Mouse (Mus musculus): ENCODE measurements around the gene Zfp62. TPM values are rescaled to one million over a fixed set of nuclear protein-coding genes. Genes with fewer than 3 reads are reported as not detected.
"Not testable (repeated sequence)": the region's sequence is repeated elsewhere in the genome, so short reads cannot be mapped to it uniquely, and the experiment has no call there.

Gene Zfp62
- polyA plus RNA-seq (2016; fragmentation: Nextera tagmentation; extraction: Ambion mirVana): 42.3 and 51.5 TPM in 2 replicates

DNA sequence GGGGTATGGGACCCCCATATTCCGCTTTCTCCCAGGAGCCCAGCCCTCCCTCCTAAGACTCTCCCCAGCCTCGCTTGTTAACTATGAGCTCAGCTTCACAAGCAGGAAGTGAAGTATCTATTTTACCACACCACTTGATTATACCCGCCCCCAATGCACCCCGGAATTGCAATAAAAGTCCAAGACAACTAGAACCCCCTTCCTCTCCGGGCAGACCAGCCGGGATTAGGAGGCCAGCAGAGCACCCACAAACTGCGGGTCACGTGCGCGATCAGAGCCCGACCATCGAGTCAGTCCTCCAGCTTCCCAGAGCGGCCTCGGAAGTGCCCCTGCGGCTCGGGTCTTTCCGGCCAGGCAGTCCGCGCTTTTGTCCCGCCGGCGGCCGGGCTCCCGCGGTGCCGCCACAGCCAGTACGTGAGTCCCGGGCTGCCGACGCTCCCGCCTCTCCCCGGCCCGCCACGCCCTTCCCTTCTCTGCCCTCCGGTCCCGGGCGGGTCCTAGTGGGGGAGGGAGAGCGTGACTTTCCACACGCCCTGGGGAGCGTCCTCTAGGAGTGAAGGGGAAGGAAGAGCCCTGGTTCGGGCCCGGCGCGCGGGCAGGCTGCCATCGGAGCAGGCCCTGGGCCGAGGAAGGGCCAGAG lies at the start of gene Zfp62:
Gene Zfp62 (plus strand): TSS at position 164 of the 640 bp plus-strand sequence.
- H3K4me3 ChIP-seq: peak within 1 kb of the TSS; percentile 90
- H3K4me1 ChIP-seq: peaks cover 20% of the 10 kb centered on the region
- under 1% methylated on average over 47 of the region's 47 CpGs for WGBS
- no peaks in the 10 kb centered on the region for H3K9me3 ChIP-seq (replicated peaks)
- H3K36me3 ChIP-seq: peaks cover 19% of the 10 kb centered on the region
- no peaks in the 10 kb centered on the region for H3K27me3 ChIP-seq (ENCODE audit: low read depth, poor library complexity, severe bottlenecking)
- H3K27ac ChIP-seq (replicated peaks): peak within 1 kb of the TSS; percentile 100
- peak; percentile 95 for DNase-seq (ENCODE audit: low spot score)

DNA sequence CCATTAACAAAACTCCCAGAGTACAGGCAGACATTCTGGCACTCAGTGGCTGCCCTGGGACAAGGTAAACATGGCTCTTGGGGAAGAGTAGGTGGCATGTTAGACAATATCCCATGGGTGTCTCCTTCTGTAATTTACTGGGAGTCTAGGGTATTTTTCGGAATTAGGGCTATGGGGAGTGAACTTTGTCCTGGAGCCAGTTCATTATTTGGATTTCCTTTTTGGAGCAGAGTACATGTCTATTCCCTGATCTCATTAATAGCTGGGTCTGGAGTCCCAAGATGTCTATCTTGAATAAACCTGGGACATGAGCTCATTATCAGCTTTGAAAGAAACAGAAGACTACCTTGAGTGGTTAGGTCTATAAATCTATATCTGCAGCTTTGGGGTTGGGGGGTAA lies 49.0 kb upstream of the Zfp62 start, which contains the start of gene Olfr1394:
Gene Olfr1394 (plus strand): TSS at position 301 of the 400 bp plus-strand sequence.
- Histone ChIP-seq H3K36me3 (no peaks in the 10 kb centered on the region), H3K4me3 (no peak within 1 kb of the TSS), H3K4me1 (no peaks in the 10 kb centered on the region), H3K9me3 (replicated peaks) (no peaks in the 10 kb centered on the region), H3K27me3 (ENCODE audit: low read depth, poor library complexity, severe bottlenecking) (no peaks in the 10 kb centered on the region), H3K27ac (replicated peaks) (no peak within 1 kb of the TSS)
- WGBS: 94% methylated on average over 1 of the region's 1 CpGs
- DNase-seq (ENCODE audit: low spot score): no peak

DNA sequence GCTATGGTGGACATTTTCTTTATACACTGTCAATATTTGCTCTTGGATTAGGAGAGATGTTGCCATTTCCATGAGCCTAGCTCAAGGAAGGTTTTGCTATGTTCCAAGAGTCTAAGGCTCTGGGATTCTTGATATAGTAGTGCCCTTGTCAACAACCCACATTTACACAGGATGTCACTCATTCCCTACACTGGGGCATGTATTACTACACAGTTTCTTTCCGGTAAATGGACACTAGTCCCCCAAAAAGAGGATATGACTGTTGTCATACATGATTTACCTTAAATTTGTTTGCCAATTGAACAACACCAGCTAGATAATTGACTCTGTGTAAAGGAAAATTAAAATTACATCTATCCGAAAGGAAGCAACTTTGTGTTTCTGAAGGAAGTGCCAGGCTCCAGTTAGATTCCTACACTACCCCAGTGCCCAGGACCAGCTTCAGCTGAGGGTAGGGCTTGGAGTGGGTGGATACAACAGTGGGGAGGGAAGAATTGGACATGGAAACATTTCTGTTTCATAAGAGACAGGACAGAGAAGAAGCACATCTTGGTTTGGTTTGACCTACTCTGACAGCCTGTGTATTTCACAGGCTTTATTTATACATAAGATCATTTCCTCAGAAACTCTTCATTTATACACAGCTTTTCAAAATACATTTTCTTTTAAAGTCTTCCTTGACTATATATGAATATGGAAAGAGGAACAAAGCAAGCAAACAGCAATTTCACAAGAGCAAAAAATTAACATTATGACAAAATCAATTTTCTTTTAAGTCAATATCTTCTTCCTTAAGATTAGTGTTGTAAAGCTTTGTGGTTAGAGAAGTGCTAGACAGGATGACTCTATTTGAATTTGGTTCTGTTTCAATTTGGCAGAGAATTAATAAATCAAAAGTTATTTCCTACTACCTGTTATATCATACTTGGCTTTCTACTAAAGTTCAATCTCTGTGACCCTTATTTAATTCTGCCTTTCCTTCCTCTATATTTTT lies 46.0 kb upstream of the Zfp62 start:
- Histone ChIP-seq H3K27ac (replicated peaks) (no peak overlapping the region), H3K4me3 (no peak overlapping the region), H3K4me1 (no peaks in the 10 kb centered on the region), H3K9me3 (replicated peaks) (0 out of 2 replicates have a peak, but pooled peaks cover 5% of the 10 kb centered on the region), H3K27me3 (ENCODE audit: low read depth, poor library complexity, severe bottlenecking) (no peaks in the 10 kb centered on the region), H3K36me3 (no peaks in the 10 kb centered on the region)
- no peak for DNase-seq (ENCODE audit: low spot score)
- WGBS: 91% methylated on average over 2 of the region's 2 CpGs

DNA sequence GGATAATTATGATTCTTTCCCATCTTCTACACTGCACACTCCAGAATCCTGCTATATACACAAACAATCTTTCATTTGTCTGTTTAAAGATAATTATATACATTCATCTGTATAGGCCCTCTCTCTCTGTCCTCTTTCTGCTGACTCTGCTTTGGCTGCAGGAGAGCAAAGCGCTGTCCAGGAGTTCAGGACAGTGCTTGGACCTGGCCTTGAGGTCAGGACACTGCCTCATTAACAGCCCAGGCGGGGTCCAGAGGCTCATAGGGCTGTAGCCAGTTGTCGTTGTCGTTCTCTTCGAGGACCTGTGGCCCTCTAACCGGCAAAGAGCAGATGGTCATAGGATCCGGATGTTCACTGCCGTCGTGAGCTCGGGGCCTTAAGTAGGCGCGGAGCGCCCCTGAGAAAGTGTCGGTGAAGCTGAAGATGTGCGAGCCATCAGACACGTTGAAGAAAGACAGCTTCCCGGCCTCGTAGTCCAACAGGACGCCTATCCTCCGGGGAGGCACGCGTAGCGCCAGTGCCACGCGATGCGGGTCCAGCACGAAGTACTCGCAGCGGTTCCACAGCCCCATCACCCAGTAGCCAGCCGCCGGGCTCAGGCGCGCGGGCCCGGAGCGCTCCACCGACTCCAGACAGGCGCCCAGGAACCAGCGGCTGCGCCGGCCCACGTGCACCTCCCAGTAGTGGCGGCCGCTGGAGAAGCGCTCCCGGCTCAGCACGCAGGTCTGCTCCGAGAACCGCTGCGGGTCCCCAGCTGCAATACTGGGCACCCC lies 34.1 kb upstream of the Zfp62 start:
- no peaks in the 10 kb centered on the region for H3K36me3 ChIP-seq
- peak; percentile 55 for DNase-seq (ENCODE audit: low spot score)
- H3K27me3 ChIP-seq (ENCODE audit: low read depth, poor library complexity, severe bottlenecking): peaks cover 33% of the 10 kb centered on the region
- peak overlapping the region; percentile 46; the same call in 1 of the 2 replicates for H3K27ac ChIP-seq (replicated peaks)
- H3K9me3 ChIP-seq (replicated peaks): peaks cover 7% of the 10 kb centered on the region; the same call in 1 of the 2 replicates
- WGBS: 7% methylated on average over 50 of the region's 50 CpGs
- peaks cover 8% of the 10 kb centered on the region for H3K4me1 ChIP-seq
- H3K4me3 ChIP-seq: peak overlapping the region; percentile 54

DNA sequence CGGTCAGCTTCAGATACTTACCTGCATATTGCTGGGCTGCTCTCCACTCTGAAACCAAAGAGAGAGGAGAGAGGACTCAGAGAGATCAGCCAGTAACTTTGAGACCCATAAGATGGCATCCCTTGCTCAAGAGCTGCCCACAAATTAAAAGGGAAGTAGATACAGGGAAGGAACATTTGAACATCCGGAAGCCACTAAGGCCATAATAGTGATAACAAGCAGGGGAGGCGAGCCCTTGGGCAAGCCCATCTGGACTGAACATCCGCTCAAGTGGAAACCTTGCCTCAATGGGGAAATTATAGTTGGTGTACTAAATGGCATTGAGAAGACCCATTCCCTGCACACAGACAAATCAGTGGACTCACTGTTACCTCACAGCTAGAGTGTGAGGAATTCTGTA lies 32.5 kb upstream of the Zfp62 start:
- H3K36me3 ChIP-seq: no peaks in the 10 kb centered on the region
- WGBS: 95% methylated on average over 4 of the region's 4 CpGs
- no peak overlapping the region for H3K4me3 ChIP-seq
- H3K27ac ChIP-seq (replicated peaks): no peak overlapping the region
- DNase-seq (ENCODE audit: low spot score): no peak
- peaks cover 14% of the 10 kb centered on the region for H3K4me1 ChIP-seq
- H3K27me3 ChIP-seq (ENCODE audit: low read depth, poor library complexity, severe bottlenecking): peaks cover 33% of the 10 kb centered on the region
- peaks cover 7% of the 10 kb centered on the region; the same call in 1 of the 2 replicates for H3K9me3 ChIP-seq (replicated peaks)

DNA sequence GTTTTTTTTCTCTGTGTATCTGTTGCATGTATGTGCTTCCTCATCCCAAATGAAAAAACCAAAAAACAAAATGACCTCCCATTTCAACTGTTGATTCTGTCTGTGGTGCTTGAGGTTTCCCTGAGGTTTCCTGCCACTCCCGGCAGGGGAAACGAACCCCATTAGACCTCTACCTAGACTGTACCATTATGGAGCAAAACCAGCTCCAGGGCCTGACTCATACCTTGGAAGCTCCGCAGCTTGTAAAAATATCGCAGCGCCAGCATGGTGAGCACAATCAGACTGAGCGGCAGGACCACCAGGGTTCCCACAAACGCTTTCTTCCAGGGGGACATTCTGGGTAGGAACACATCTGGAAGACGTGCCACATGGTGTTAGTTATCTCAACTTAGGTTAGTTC lies 27.7 kb upstream of the Zfp62 start:
- peaks cover 5% of the 10 kb centered on the region for H3K27me3 ChIP-seq (ENCODE audit: low read depth, poor library complexity, severe bottlenecking)
- WGBS: 92% methylated on average over 8 of the region's 8 CpGs
- no peaks in the 10 kb centered on the region for H3K9me3 ChIP-seq (replicated peaks)
- H3K27ac ChIP-seq (replicated peaks): no peak overlapping the region
- no peak for DNase-seq (ENCODE audit: low spot score)
- peaks cover 6% of the 10 kb centered on the region; the same call in 1 of the 2 replicates for H3K4me1 ChIP-seq
- H3K36me3 ChIP-seq: no peaks in the 10 kb centered on the region
- no peak overlapping the region for H3K4me3 ChIP-seq

DNA sequence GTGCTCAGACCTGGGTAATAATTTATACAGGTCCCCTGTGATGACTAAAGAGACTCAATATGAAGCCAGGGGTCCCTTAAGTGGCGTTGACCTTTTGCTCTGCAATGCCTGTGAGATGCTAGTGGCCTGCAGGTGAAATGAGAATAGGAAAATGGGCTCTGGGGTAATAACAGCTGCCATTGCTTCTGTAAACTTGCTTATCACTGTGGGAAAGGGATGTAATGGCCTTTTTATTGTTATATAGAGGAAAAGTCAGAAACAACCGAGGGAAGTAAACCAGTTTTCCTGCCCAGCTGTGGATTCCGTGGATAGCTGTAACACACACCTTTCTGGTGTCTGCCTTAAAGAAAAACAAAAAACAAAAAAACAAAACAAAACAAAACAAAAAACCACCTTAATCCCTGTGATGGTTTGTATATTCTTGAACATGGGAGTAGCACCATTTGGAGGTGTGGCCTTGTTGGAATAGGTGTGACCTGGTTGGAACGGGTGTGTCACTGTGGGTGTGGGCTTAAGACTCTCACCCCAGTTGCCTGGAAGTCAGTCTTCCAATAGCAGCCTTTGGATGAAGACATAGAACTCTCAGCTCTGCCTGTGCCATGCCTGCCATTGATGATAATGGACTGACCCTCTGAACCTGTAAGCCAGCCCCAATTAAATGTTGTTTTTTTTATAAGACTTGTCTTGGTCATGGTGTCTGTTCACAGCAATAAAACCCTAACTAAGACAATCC lies 26.9 kb upstream of the Zfp62 start:
- not testable (repeated sequence) for H3K4me3 ChIP-seq; H3K4me1 ChIP-seq; H3K27ac ChIP-seq (replicated peaks); H3K9me3 ChIP-seq (replicated peaks); H3K27me3 ChIP-seq (ENCODE audit: low read depth, poor library complexity, severe bottlenecking); DNase-seq (ENCODE audit: low spot score); H3K36me3 ChIP-seq
- WGBS: 91% methylated on average over 4 of the region's 4 CpGs

DNA sequence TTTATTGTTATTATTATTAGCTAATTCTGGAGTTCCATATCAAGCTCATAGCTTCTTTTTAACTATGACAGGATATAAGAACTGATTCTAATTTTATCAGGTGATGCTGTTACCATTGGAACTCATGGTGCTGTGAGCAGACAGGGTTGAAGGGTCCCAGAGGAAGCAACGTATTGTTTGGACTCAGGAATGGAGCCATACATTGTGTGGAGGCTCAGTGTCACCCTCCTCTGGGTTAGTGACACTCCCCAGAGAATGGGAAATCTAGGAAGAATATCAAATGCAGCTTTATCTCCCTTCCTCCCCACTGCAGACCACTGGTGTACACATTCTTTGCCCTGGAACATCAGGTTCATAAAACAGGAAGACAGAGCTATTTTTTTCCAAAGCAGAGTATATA lies 19.9 kb upstream of the Zfp62 start:
- Histone ChIP-seq H3K4me1 (no peaks in the 10 kb centered on the region), H3K36me3 (no peaks in the 10 kb centered on the region), H3K4me3 (no peak overlapping the region), H3K9me3 (replicated peaks) (no peaks in the 10 kb centered on the region), H3K27me3 (ENCODE audit: low read depth, poor library complexity, severe bottlenecking) (no peaks in the 10 kb centered on the region), H3K27ac (replicated peaks) (no peak overlapping the region)
- DNase-seq (ENCODE audit: low spot score): no peak
- 74% methylated on average over 1 of the region's 1 CpGs for WGBS

DNA sequence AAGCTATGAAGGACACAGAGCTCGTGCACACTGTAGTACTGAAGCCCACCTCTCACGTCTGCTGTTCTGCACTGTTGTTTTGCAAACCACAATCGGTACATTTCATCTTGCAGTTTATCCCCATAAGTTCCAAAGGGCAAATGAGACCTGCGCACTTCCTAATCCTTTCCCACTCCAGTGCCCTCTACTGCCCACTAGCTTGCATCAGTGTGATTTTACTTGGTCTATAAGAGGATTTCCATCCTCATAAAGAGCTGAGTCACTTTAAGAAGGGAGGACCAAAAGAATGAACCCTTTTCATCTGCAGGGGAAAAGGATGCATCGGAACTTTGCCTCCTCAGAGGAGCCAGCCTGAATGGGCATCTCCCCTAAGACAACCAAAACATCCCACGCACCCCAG lies 16.6 kb upstream of the Zfp62 start:
- 83% methylated on average over 6 of the region's 6 CpGs for WGBS
- Histone ChIP-seq H3K4me1 (no peaks in the 10 kb centered on the region), H3K27me3 (ENCODE audit: low read depth, poor library complexity, severe bottlenecking) (no peaks in the 10 kb centered on the region), H3K9me3 (replicated peaks) (no peaks in the 10 kb centered on the region), H3K4me3 (no peak overlapping the region), H3K27ac (replicated peaks) (no peak overlapping the region), H3K36me3 (no peaks in the 10 kb centered on the region)
- no peak for DNase-seq (ENCODE audit: low spot score)

DNA sequence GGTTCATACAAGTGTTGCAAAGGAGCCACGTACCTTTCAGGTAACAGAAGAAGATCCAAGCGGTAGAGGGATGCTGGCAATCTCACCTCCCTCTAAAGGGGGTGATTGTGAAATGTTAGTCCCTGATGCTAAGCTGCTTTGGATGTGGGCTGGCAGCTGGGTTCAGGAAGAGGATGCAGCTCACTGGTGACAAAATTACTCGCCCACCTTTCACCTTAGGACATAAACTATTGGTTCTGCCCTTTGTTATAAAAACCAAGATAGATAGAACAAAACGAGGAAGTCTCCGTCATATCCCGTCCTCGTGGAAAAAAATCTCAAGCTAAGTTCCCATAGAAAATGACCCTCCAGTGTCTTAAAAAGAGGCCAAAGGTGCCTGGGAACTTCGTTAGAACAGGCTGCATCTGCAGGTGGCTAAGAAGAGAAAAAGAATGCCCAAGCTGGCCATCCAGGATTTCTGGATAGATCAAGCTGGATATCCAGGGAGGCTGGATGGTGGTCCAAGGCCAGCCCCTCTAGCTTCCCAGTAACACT lies 16.1 kb upstream of the Zfp62 start, which contains the start of gene Btnl9:
Gene Btnl9 (minus strand): TSS at position 205 of the 534 bp plus-strand sequence.
- no peaks in the 10 kb centered on the region for H3K27me3 ChIP-seq (ENCODE audit: low read depth, poor library complexity, severe bottlenecking)
- H3K4me3 ChIP-seq: no peak within 1 kb of the TSS
- no peaks in the 10 kb centered on the region for H3K4me1 ChIP-seq
- no peaks in the 10 kb centered on the region for H3K9me3 ChIP-seq (replicated peaks)
- DNase-seq (ENCODE audit: low spot score): no peak
- no peaks in the 10 kb centered on the region for H3K36me3 ChIP-seq
- WGBS: 79% methylated on average over 8 of the region's 8 CpGs
- H3K27ac ChIP-seq (replicated peaks): no peak within 1 kb of the TSS

DNA sequence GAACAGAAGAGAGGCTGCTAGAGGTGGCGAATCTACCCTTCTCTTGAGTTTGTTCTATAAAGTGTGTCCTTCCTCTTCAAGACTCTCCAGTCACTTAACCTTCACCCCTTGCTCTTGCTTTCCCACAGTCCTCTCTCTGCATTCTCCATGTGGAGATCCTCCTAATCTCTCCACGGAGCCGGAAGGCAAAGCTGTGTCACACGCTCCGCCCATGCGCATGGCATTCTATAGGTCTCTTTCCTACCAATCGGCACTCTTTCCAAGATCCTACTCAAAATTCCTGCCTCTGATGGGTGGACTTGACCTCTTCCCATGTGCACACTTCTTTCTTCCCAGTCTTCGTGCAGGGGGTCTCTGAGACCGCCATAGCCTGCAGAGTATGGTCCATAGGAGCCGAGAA lies 15.4 kb upstream of the Zfp62 start:
- no peak for DNase-seq (ENCODE audit: low spot score)
- Histone ChIP-seq H3K27me3 (ENCODE audit: low read depth, poor library complexity, severe bottlenecking) (no peaks in the 10 kb centered on the region), H3K27ac (replicated peaks) (no peak overlapping the region), H3K9me3 (replicated peaks) (no peaks in the 10 kb centered on the region), H3K4me3 (no peak overlapping the region), H3K36me3 (no peaks in the 10 kb centered on the region), H3K4me1 (no peaks in the 10 kb centered on the region)
- WGBS: 82% methylated on average over 10 of the region's 10 CpGs
